Mouse (Mus musculus) thymus, postnatal 4 days (tissue): ENCODE data around the gene Tspan5.

Source experiments
- DNase-seq: peaks from one replicate; pipeline ENCODE4 v3.0.0; 2021

Tspan5 gene

DNA sequence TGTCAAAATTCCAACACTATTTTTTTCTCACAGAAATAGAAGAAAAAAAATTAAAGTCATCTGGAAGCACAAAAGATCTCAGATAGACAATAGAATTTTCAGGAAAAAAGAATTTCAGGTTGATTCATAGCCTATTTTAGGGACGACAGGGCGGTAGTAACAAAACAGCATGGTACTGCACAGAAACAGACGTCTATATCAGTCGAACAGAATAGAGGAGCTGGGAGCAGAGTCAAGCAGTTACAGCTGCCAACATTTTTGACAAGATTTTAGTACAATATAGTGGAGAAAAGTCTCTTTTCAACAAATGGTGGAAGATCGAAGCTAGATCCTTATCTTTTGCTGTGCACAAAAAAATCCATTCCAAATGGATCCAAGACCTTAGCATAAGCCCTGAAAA lies 144.1 kb downstream of the Tspan5 start:
- DNase-seq: no peak

DNA sequence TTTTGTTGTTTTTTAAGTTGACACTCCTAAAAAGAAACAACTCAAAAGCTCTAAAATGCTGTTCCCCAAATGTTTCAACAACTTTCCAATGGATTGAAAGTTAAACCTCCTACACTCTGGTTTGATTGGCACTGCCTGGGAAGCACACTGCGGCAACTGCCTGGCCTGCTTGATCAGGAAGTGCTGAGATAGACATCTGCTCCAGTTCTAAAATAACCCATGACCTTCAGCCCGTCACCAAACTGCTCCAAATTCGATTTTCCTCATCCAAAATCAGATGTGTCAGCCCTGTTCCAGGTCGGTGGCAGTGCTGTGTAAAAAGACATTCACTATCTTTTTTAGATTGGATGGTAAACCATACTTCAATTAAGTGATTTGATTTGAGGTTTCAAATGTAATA lies 147.2 kb downstream of the Tspan5 start:
- no peak for DNase-seq

- DNase-seq: no peak
These were observed 147.8 kb downstream of the Tspan5 start for GRCm38 (mm10) chr3:138889769-138890295.

GRCm38 (mm10) chr3:138893520-138893919 lies 151.5 kb downstream of the Tspan5 start:
- DNase-seq: no peak

DNA sequence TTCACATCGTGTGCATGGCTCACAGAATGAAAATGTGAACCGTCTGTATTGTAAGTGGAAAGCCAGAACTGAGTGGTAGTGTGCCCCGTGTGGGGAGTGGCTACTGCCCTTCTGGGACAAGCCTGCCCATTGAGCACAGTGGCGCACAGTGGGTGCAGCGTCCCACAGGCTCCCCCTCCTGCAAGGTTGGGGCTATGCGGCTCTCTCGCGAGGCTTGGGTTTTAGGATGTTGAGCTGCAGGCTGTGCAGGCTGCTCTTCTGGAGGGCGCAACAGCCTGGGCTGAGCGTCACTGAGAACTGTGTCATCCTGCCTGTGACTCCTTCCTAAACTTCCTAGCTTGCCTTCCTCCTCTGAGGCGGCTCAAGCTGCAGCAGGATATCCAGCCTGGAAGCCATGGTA lies 155.5 kb downstream of the Tspan5 start:
- DNase-seq: peak; percentile 35

DNA sequence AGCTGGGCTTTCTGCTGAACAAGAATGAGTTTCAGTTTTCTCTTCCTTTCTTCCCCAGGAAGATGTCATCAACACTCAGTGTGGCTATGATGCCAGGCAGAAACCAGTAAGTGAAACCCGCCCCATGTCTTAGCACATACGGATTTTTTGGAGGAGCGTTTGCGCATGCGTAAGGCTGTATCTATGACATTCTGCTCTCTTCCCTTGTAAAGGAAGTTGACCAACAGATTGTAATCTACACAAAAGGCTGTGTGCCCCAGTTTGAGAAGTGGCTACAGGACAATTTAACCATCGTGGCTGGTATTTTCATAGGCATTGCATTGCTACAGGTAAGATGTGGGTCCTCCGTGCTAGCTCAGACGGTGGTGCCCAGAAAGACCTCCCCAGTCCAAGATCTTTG lies 156.1 kb downstream of the Tspan5 start:
- DNase-seq: no peak

DNA sequence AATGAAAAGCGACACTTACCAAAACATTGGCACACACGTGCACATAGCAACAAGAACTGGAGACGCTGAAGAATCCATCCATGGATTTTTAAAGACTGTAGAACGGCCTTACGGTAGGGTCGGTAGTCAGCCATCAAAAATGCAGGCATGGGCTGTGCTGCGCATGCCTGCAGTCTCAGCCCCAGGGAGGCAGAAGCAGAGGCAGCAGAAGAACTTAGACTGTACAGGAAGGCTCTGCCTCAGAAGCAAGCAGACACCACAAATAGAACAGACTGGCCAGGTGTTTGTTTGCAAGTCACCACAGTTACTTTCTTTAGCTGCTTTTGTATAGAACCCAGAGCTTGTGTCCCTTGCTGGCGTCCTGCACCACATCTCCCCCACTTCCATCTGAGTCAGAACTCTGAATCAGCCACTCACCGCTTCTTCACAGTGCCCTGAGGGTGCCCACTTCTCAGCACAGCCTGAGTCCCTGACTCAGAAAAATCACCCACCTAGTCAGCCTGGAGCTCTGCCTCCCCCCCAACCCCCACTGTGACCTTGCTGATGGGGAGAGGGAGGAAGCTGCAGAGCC lies 158.7 kb downstream of the Tspan5 start:
- DNase-seq: no peak

DNA sequence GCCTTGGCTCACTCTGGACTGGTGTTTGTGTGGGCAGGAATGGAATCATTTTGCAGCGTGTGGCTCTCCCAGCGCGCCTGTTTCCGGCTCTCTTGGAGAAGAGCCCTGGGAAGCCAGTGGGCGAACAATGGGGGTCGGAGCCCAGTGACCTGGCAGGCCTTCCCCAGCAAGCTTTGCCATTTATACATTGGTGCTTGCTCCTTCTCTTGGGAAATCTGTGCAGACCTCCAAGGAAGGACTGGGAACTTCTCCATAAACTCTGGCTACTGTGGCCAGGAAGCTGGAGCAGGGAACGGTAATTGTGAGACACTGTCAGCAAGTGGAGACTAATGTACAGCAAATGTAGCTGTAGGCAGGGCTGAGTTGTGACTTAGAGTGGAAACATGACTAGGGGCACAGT lies 163.7 kb downstream of the Tspan5 start:
- no peak for DNase-seq

GRCm38 (mm10) chr3:138906112-138906880 lies 164.3 kb downstream of the Tspan5 start:
- peak; percentile 65 for DNase-seq

DNA sequence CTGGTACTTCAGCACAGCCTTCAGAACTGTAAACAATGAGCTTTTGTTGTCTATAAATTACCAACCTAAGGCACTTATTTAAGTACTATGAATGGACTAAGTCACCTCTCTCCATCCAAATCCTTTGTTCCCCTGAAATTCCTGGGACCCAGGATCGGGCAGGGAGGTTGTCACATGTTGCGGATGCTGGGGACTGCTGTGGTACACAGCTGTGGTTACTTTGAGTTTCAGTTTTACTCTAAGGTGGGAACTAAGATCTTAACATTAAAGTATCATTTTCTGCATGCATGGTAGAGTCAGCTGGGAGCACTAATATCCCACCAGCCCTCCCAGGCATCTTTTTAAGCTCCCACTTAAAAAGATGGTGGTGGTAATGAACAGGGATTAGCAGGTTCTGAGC lies 167.3 kb downstream of the Tspan5 start:
- DNase-seq: no peak

- no peak for DNase-seq
These were observed 170.5 kb downstream of the Tspan5 start for GRCm38 (mm10) chr3:138912504-138912903.

GRCm38 (mm10) chr3:138914626-138915288 lies 172.8 kb downstream of the Tspan5 start:
- no peak for DNase-seq

DNA sequence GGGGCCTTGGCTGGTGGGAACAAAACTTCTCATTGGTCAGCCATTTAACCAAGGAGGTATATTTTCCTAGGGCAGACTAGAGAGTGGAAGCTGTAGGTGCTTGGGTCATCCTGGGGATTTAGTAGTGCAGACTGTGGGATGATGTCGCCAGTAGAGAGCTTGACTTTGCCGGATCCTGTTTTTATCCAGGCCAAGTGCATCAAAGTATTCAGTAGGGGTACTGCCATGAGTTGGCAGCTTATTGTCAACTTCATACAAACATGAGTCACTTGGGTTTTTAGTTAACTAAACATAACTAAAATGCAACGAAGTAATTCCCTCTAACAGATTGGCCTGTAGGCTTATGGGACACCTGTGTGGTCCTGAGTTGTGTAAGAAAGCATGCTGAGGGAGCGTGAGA lies 174.6 kb downstream of the Tspan5 start:
- no peak for DNase-seq

DNA sequence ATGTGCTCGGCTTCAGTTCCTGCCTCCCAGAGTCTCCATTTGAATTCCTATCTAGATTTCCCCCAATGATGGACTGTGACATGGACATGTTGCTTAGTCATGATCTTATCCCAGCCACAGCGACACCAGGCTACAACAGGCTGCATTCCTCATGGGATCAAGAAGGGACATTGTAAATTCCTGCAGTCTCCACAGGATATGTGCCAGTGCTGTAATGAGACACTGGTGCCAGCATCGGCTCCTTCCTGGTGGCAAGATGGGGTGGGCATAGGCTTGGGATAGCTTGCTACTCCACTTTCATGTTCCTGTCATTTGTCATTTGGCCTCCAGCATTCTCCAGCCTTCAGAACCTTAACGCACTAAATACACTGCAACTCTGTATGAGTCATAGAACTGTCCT lies 175.0 kb downstream of the Tspan5 start:
- no peak for DNase-seq

- no peak for DNase-seq
These were observed 176.2 kb downstream of the Tspan5 start for GRCm38 (mm10) chr3:138918241-138918640.

- no peak for DNase-seq
These were observed 184.2 kb downstream of the Tspan5 start for GRCm38 (mm10) chr3:138926161-138926560.

DNA sequence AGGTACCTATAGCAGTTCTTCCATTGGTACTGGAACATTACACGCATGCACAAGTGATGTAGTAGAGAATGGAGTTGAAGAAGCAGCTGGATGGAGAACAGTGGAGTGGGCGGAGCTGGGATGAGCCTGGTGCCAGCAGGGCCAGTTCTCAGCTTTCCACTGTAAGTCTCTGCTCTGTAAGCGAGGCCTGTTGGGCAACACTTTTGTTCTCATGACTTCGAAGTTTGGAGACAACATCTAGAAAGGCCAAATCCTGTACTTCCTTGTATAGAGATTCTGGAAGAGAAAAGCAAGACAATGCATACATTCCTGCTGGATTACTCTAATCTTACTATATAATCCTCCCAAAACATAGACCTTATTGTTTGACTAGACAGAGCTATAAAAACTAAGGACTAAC lies 185.4 kb downstream of the Tspan5 start:
- DNase-seq: no peak

DNA sequence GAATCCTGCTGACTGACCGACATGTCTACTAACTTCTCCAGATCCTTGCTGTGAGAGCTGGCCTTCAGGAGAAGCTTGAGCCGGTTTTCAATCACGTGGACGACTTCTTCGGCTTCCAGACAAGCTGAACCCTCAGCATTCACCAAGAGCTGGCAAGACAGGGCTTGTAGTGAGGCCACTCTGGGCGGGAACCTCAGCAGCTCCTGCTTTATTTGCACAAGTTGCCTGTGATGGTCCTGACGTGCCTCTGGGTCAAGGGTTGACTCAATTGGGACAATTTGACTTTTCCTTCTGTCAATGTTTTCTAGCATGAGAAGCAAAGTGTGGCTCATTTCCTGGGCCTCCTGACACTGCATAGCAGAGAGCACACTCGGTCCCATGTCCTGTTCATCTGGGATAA lies 194.8 kb downstream of the Tspan5 start:
- no peak for DNase-seq

DNA sequence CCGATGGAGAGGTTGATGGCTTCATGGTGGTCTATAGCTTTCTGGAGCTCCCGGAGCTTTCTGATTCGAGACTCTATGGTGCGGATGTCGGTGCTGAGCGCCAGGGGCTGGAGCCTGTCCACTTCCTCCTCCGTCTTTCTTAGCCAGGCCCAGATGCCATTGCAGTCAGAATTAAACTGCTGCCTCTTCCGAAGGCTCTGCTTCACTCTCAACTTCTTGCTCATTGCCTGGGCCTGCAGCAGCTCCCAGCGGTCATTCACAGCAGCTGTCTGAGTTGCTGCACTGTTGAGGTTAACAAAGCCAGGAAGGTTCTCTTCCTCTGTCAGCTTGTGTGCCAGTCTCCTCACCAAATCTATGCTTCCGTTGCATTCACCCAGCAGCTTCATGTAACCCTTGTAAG lies 195.2 kb downstream of the Tspan5 start:
- no peak for DNase-seq

- no peak for DNase-seq
These were observed 199.6 kb downstream of the Tspan5 start for GRCm38 (mm10) chr3:138941604-138942003.

- no peak for DNase-seq
These were observed 203.5 kb downstream of the Tspan5 start for GRCm38 (mm10) chr3:138945516-138945915.

GRCm38 (mm10) chr3:138949081-138949480 lies 207.1 kb downstream of the Tspan5 start:
- DNase-seq: no peak

DNA sequence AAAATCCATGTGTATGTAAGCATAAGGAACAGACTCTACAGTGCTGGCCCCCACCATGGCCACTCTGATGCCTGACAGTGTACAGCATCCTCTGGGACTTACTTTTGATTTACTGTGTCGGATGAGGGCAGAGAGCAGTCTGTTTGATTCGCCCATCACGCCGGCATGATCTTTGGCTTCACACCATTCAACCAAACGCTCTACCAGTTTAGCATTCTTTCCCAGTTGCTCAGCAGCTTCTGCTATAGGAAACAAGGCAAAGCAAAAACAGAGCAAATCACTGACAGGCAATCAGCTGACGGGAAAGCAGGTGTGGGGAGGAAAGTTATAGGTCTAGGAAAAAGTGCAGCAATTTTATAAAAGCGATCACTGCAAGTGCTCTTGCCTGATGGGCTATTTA lies 213.2 kb downstream of the Tspan5 start:
- no peak for DNase-seq
